Mouse (Mus musculus) embryonic fibroblast, embryonic 13.5 days (primary cell): ENCODE measurements around the gene Vpreb3. TPM values are rescaled to one million over a fixed set of nuclear protein-coding genes. Genes with fewer than 3 reads are reported as not detected.
A peak's percentile ranks its signal among the peaks of the same experiment; 100 is the strongest.

Source experiments
- H3K27ac ChIP-seq: 2 replicates; pipeline ENCODE4 v1.5.1; 2012; ENCODE audit warnings: low read length, control low read depth, inconsistent platforms; ENCODE audit not compliant: insufficient read depth
- H3K4me1 ChIP-seq: 2 replicates; pipeline ENCODE4 v1.6.1; 2011; ENCODE audit warnings: low read length; ENCODE audit not compliant: control insufficient read depth, insufficient read depth
- H3K4me3 ChIP-seq: 2 replicates; pipeline ENCODE4 v1.5.1; 2011; ENCODE audit warnings: mild to moderate bottlenecking, control low read depth, low read length; ENCODE audit not compliant: insufficient read depth
- CTCF ChIP-seq: IDR thresholded peaks from 2 replicates; pipeline ENCODE4 v1.5.1; 2011; ENCODE audit warnings: mild to moderate bottlenecking, control low read depth, low read length, moderate library complexity, borderline replicate concordance; ENCODE audit not compliant: insufficient read depth
- POLR2A ChIP-seq: IDR thresholded peaks from 2 replicates; pipeline ENCODE4 v1.6.1; 2011; ENCODE audit warnings: low read depth, mild to moderate bottlenecking, control low read depth, low read length, moderate library complexity
- polyA plus RNA-seq: library from polyadenylated mRNA; stranded (reverse); fragments of >200 nt; gene quantifications from 2 replicates; pipeline ENCODE4 v1.2.4, GENCODE M21; 2011; ENCODE audit warnings: low read depth; ENCODE audit not compliant: missing spikeins, insufficient read length

Vpreb3 gene
- polyA plus RNA-seq, 1 experiment: not detected

DNA sequence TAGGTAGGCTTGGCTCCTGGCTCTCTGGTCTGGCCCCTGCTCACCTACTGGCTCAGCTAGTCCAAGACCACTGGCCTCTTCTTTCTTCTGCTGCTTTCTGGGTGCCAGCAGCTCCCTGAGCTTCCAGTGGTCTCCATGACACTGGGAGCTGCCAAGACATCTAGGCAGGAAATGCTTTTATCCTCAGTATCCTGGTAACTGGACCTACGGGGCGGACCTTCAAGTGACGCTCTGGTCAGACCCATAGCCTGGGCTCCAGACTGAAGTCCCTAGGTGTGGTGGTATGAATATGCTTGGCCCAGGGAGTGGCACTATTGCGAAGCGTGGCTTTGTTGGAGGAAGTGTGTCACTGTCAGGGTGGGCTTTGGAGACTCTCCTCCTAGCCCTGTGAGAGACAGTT, 2.3 kb upstream of the Vpreb3 start, which contains the start of gene Gm867:
Gene Gm867, minus strand, starts transcription at position 153 of the 400 bp plus-strand sequence.
- H3K4me3 ChIP-seq: no peak within 1 kb of the TSS
- H3K27ac ChIP-seq: no peak within 1 kb of the TSS
- no peaks in the 10 kb centered on the region; the same call in 1 of the 2 replicates for H3K4me1 ChIP-seq
- no peak for TF ChIP-seq POLR2A
- TF ChIP-seq CTCF: no peak

DNA sequence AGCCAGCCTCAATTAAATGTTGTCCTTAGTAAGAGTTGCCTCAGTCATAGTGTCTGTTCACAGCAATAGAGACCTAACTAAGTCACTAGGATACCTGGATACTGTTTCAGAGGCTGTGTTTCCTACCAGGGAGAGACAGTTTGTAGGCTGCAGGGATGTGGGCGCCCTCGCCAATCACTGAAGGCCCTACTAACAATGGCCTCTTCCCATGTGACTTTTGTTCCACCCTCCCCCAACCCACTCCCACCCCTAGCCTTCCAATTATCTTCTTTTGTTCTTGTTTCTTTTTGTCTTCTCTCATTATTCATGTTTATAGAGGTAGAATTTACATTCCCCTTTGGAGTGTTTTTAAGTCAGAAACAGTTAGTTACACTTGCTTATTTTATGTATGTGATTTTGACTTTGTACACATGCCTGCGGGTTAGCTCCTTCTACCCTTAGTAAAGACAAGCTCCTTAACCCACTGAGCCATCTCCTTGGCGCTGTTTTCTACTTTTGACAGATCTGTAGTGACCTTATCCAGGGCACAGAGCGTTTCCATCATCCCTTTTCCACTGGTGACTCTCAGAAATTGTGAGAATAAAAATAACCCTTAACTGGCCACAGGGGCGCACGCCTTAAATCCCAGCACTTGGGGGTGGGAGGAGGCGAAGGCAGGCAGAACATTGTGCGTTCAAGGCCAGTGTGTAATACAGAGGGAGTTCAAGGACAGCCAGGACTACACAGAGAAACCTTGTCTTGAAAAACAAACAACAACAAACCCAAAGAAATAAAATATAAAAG, 1.6 kb upstream of the Vpreb3 start:
- TF ChIP-seq CTCF (no peak), POLR2A (no peak)
- Histone ChIP-seq H3K27ac (no peak overlapping the region), H3K4me1 (no peaks in the 10 kb centered on the region; the same call in 1 of the 2 replicates), H3K4me3 (no peak overlapping the region)

- H3K27ac ChIP-seq: peak overlapping the region; percentile 84
- H3K4me3 ChIP-seq: no peak overlapping the region
- no peaks in the 10 kb centered on the region; the same call in 1 of the 2 replicates for H3K4me1 ChIP-seq
- TF ChIP-seq CTCF (no peak), POLR2A (no peak)
These were observed 1.4 kb downstream of the Vpreb3 start for GRCm38 (mm10) chr10:75944066-75944772.

DNA sequence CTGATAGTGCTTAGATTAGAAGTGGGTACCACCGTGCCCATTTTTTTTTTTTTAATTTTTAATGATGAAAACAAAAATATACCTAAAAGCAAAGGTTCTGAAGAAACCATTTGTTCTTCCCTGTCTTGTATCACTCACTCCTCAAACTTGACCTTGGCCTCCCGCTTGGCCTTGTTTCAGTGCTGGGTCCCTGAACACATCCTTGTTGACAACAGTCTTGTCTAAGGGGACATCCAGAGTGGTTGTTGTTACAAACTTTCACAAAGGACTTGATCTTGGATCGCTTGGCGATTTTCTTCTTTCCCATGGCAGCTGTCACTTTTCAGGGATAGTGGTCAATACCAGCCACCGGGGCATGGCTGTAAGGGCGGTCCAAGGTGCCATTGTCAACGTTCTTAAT, 2.4 kb downstream of the Vpreb3 start:
- Histone ChIP-seq H3K4me3 (no peak overlapping the region), H3K4me1 (no peaks in the 10 kb centered on the region; the same call in 1 of the 2 replicates), H3K27ac (no peak overlapping the region)
- TF ChIP-seq CTCF: no peak
- no peak for TF ChIP-seq POLR2A

DNA sequence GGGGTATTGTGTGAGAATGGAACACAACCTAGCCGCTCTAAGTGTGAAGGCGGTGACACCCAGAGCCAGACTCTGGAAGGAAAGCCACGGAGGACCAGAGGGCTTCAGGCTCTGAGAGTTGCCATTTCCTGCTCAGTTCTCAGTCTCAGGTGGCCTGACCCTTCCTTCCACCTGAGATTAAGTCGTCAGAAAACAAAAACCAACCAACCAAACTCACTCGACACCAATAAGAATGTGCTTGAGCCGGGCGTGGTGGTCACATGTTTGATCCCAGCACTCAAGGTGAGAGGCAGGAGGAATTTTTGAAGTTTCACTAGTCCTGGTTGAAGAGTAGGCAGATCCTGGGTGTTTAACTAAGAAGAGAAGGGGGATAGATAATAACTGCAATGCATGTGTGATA, 3.0 kb downstream of the Vpreb3 start:
- no peak overlapping the region for H3K4me3 ChIP-seq
- H3K4me1 ChIP-seq: no peaks in the 10 kb centered on the region; the same call in 1 of the 2 replicates
- TF ChIP-seq POLR2A: no peak
- TF ChIP-seq CTCF: no peak
- no peak overlapping the region for H3K27ac ChIP-seq

GRCm38 (mm10) chr10:75948079-75948478, 5.2 kb downstream of the Vpreb3 start:
- no peaks in the 10 kb centered on the region; the same call in 1 of the 2 replicates for H3K4me1 ChIP-seq
- no peak overlapping the region for H3K4me3 ChIP-seq
- no peak overlapping the region for H3K27ac ChIP-seq
- TF ChIP-seq CTCF (no peak), POLR2A (no peak)

- H3K4me1 ChIP-seq: no peaks in the 10 kb centered on the region
- no peak overlapping the region for H3K27ac ChIP-seq
- H3K4me3 ChIP-seq: no peak overlapping the region
- TF ChIP-seq CTCF: no peak
- TF ChIP-seq POLR2A: no peak
These were observed 6.5 kb downstream of the Vpreb3 start for GRCm38 (mm10) chr10:75949053-75950045.

DNA sequence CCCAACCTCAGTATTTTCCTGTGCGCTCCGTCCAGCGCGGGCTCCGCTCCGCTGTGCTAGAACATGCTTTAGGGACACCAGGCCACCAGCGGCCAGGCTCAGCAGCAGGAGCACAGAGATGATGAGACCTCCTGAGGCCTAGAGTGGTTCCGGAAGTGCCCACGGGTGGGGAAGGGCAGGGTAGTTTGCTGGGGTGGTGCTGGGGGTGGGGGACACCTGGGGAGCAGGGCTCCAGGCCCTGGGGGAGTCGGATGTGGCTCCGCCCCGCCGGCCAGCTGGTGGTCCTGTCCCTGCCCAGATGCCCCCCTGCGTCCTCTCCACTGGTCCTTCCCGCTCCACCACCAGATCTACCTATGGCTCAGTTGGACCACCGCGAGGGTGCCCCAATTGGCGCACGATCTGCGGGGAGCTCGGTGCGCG, 7.9 kb downstream of the Vpreb3 start:
- TF ChIP-seq POLR2A: no peak
- no peak for TF ChIP-seq CTCF
- Histone ChIP-seq H3K4me3 (0 out of 2 replicates have a peak overlapping the region, but pooled peaks have one; percentile 14), H3K4me1 (no peaks in the 10 kb centered on the region), H3K27ac (no peak overlapping the region)
